Mouse (Mus musculus) erythroblast, embryonic 14.5 days (primary cell): ENCODE measurements around the gene Nucb2.

ENCODE experiments used
- GATA1 ChIP-seq: IDR thresholded peaks from 2 replicates; pipeline ENCODE4 v1.6.1; 2012; ENCODE audit warnings: low read length, inconsistent platforms, mixed read lengths
- TAL1 ChIP-seq: IDR thresholded peaks from 3 replicates; pipeline ENCODE4 v1.6.1; 2012; ENCODE audit warnings: low read length, inconsistent platforms, mixed read lengths

DNA sequence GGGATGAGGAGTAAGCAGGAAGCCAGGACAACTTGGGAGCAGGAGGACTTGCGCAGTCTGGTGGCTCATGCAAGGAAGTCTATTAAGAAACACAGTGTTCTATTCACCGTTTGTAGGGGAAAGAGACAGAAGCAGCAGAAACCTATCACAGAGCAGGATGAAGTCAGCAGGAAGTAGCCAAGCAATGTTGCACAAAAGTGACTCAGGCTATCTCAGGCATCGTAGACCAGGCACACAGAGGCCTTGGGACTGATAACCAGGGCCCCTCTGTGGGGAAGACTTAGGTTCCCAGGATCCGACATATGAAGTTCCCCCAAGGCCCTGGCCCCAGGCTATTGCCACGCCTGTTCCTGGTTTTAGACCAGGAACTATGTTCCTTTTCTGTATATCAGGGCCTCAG lies 9.6 kb upstream of the Nucb2 start:
- no peak for TF ChIP-seq TAL1
- no peak for TF ChIP-seq GATA1
